Mouse (Mus musculus) forelimb bud, embryonic 11.5 days (tissue): ENCODE measurements around the gene Rbm38.

Experiments used
- DNase-seq: peaks from one replicate; pipeline ENCODE4 v3.0.0-alpha.2; 2012; ENCODE audit warnings: low read depth, low spot score

The Rbm38 gene

GRCm38 (mm10) chr2:173014741-173015287 is 5.5 kb upstream of the Rbm38 start:
- DNase-seq = no peak

GRCm38 (mm10) chr2:173017940-173018339 is 2.4 kb upstream of the Rbm38 start:
- DNase-seq = no peak

GRCm38 (mm10) chr2:173018618-173019017 is 1.7 kb upstream of the Rbm38 start:
- no peak for DNase-seq

- DNase-seq = no peak
These were observed 976 bp upstream of the Rbm38 start for GRCm38 (mm10) chr2:173019322-173019721.

GRCm38 (mm10) chr2:173019790-173020189 is 508 bp upstream of the Rbm38 start:
- DNase-seq = peak; percentile 81

- DNase-seq = peak; percentile 90
These were observed 1.3 kb downstream of the Rbm38 start for GRCm38 (mm10) chr2:173021633-173022055.

- peak; percentile 49 for DNase-seq
These were observed 1.9 kb downstream of the Rbm38 start for GRCm38 (mm10) chr2:173022056-173022681.

GRCm38 (mm10) chr2:173022813-173023212 is 2.5 kb downstream of the Rbm38 start:
- DNase-seq = no peak

GRCm38 (mm10) chr2:173023371-173023851 is 3.1 kb downstream of the Rbm38 start:
- no peak for DNase-seq

GRCm38 (mm10) chr2:173023966-173024365 is 3.7 kb downstream of the Rbm38 start:
- no peak for DNase-seq

GRCm38 (mm10) chr2:173024392-173024791 is 4.1 kb downstream of the Rbm38 start:
- DNase-seq = no peak

- no peak for DNase-seq
These were observed 4.6 kb downstream of the Rbm38 start for GRCm38 (mm10) chr2:173024938-173025337.

- no peak for DNase-seq
These were observed 6.0 kb downstream of the Rbm38 start for GRCm38 (mm10) chr2:173026286-173026685.

GRCm38 (mm10) chr2:173026688-173027131 is 6.4 kb downstream of the Rbm38 start:
- DNase-seq = no peak

GRCm38 (mm10) chr2:173027169-173027823 is 7.0 kb downstream of the Rbm38 start:
- no peak for DNase-seq

GRCm38 (mm10) chr2:173027824-173028495 is 7.7 kb downstream of the Rbm38 start:
- no peak for DNase-seq

- DNase-seq = no peak
These were observed 8.3 kb downstream of the Rbm38 start for GRCm38 (mm10) chr2:173028508-173029031.

- no peak for DNase-seq
These were observed 10.5 kb downstream of the Rbm38 start for GRCm38 (mm10) chr2:173030591-173031338.

- DNase-seq = no peak
These were observed 13.2 kb downstream of the Rbm38 start for GRCm38 (mm10) chr2:173033531-173033930.

- DNase-seq = no peak
These were observed 14.7 kb downstream of the Rbm38 start for GRCm38 (mm10) chr2:173034998-173035397.

- no peak for DNase-seq
These were observed 15.4 kb downstream of the Rbm38 start for GRCm38 (mm10) chr2:173035653-173036052.
